Mouse (Mus musculus) mammary gland, adult 2 months (tissue): ENCODE data around the gene Vmn1r31. TPM values are rescaled to one million over a fixed set of nuclear protein-coding genes. Genes with fewer than 3 reads are reported as not detected.

Source experiments
- polyA plus RNA-seq: library from polyadenylated mRNA; depleted of rRNA; stranded (reverse); fragments of >200 nt; gene quantifications from 2 replicates; pipeline ENCODE4 v1.2.3, GENCODE M21; 2012; ENCODE audit warnings: low replicate concordance; rRNA removed

Vmn1r31 gene
- not detected in 2 replicates for polyA plus RNA-seq

DNA sequence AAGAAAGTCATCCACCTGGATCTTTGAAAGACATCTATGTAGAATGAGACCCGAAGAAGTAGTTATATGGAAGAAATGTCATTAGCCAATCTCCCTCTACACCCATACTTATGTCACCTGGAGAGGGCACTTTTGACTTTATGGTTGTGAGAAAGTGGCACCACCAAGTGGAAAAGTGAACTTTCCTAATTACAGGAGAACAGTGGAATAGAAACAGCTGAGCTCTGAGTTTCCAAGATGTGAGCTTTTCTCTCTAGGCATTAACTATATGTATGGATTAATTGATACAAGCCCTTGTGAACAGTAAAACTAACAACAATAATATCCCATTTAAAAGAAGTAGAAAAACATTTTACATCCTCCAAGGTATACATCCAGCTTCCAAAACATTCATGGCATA is at the start of gene Vmn1r31:
TSS of gene Vmn1r31 (minus strand) at position 101 of the 400 bp plus-strand sequence.

DNA sequence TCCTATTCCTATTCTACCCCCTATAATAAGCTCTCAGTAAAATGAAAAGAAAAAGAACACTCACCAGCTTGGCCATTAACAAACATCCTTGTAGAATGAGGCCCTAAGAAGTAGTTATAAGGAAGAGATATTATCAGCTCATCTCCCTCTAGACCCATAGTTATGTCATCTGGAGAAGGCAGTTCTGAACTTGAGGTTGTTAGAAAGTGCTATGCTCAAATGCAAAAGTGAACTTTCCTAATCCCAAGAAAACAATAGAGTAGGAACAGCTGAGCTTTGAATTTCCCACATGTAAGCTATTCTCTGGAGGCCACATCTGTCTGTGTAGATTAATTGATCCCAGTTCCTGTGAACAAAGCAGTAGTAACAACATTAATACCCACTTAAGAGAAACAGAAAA is 31.8 kb downstream of the Vmn1r31 start, which contains the start of gene Vmn1r30:
TSS of gene Vmn1r30 (minus strand) at position 101 of the 400 bp plus-strand sequence.

Other genes with a start within 250 kb of the Vmn1r31 start
- gene Vmn1r28, start 213.3 kb downstream of the Vmn1r31 start, polyA plus RNA-seq = not detected in 2 replicates
- gene Vmn1r29, start 173.8 kb downstream of the Vmn1r31 start, polyA plus RNA-seq = not detected in 2 replicates
- not detected in 2 replicates for gene Vmn1r30, start 31.9 kb downstream of the Vmn1r31 start, polyA plus RNA-seq
- 5.1 and 17.8 TPM in 2 replicates for gene Abcg2, start 109.2 kb upstream of the Vmn1r31 start, polyA plus RNA-seq